Mouse (Mus musculus) left cerebral cortex, adult 11 months (tissue): Measurements from ENCODE around the gene Acvrl1.

Experiments used
- DNase-seq: peaks from one replicate; pipeline ENCODE4 v3.0.0; 2022; ENCODE audit warnings: low spot score

Acvrl1 gene

GRCm38 (mm10) chr15:101128181-101129089 is at the start of gene Acvrl1:
Acvrl1 (plus strand) TSS chr15:101128522.
- no peak for DNase-seq

DNA sequence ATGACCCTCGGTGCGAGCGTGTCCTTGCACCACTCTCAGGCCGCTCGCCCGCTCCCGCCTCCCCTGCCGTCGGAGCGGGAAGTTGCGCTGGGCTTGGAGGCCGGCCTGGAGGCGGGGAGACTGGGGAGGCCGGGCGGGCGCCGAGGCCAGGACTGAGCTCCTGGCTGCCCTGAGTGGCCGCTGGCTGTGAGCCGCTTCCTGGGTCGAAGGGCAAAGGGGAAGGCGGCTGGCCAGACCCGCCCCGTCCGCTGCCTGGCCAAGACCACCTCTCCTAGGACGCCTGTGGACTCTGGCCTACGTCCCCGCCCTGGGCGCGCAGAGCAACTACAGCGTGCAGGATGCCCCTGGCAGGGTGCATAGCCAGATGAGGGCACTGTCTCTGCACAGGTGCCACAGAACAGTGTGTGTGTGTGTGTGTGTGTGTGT is 49.6 kb upstream of the Acvrl1 start:
- peak; percentile 40 for DNase-seq

GRCm38 (mm10) chr15:101080031-101080520 is 48.2 kb upstream of the Acvrl1 start:
- no peak for DNase-seq

DNA sequence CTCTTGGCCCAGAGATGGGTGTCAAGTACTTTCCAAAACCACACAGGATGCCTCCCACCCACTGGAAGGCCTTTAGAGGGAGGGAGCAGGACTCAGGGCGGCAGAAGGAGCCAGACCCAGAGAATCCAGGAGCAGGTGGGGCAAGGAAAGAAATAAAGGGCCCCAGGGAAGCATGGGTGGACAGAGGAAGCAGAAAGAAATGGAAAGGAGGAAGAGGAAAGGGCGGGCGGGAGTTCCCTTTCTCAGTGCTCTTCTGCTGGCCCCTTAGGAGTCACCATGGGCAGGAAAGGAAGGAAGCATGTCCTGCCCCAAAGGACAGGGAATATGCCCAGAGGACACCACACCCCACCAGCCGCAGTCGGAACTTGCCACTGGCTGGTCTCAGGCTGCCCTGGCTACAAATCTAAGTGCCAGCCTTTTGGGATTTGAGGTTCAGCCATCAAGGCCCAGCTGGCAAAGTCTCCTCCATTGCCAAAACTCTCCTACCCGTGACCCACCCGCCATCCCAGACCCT is 47.2 kb upstream of the Acvrl1 start:
- no peak for DNase-seq

GRCm38 (mm10) chr15:101082236-101082635 is 46.1 kb upstream of the Acvrl1 start:
- no peak for DNase-seq

GRCm38 (mm10) chr15:101084499-101084898 is 43.8 kb upstream of the Acvrl1 start:
- no peak for DNase-seq

GRCm38 (mm10) chr15:101086451-101086850 is 41.9 kb upstream of the Acvrl1 start:
- no peak for DNase-seq

DNA sequence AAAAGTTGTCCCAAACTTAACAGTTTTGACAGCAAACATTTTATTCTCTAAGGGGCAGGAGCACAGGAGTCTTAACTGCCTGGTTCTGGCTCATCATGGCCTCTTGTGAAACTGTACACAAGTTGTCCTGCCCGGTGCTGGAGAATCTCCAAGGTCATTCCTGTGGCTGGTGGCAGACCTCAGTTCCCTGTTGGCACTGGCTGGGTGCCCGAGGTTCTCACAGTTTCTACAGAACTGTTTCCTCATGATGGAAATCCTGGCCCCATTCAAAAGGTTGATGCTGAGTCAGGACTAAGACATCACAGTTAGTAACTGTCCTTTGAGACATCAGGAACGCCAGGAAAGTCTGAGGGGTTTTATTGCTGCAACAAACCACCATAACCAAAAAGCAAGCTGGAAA is 41.4 kb upstream of the Acvrl1 start:
- no peak for DNase-seq

DNA sequence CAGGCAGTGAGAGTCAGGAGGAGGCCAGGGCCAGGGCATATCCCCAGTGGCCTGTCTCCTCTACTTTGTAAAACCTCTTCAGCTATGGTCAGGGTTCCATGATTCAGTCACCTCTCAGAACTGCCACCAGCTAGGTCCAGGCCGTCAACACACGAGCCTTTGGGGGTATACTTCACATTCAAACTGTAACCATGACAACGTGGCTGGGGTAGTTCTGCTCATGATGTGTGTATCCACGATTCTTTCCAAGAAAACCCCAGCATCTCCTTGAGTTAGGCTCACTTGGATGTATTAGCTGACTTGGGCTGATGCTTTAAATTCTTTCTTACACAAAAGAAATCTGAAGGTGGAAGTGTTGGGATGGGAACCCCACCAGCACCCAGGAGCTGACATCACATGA is 40.0 kb upstream of the Acvrl1 start:
- DNase-seq: no peak

DNA sequence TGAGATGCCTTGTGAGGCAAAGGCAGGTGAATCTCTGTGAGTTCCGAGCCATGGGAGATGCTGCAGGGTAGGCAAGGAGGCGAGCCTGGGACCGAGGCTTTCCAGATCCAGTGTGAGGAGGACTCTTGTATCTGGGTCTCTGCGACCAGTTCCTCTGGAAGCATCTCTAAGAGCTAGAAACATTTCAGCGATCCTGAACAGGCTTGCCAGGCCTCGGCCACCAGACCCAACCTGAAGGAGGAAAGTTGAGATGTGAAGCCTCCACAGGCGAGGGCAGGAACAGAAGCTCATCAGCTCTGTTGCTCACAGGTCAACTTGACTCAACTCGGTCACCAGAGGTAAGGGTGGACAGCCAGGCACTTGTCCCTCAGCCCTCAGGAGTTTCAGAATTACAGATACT is 36.8 kb upstream of the Acvrl1 start:
- no peak for DNase-seq

- no peak for DNase-seq
Measured at GRCm38 (mm10) chr15:101092121-101092828, 36.0 kb upstream of the Acvrl1 start.

GRCm38 (mm10) chr15:101092829-101093648 is 35.3 kb upstream of the Acvrl1 start:
- peak; percentile 52 for DNase-seq

- no peak for DNase-seq
Measured at GRCm38 (mm10) chr15:101093988-101094387, 34.3 kb upstream of the Acvrl1 start.

DNA sequence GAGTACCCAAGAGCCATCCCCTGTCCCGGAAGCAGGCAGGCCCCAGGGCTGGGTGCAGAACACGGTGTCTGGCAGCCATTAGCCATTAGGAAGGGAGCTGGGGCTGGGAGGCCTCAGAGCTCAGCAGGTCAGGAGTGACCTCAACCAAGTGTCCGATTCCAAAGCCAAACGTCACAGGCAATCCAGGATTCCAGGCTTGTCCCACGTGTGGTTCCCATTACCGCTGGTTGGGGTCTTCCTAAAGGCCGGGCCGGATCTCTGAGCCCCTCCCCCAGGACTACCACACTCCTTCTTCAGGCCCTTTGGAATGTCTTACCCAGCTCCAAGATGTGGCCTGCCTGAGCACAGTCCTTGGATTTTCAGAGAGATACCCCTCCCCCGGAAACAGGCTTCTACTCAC is 33.3 kb upstream of the Acvrl1 start:
- no peak for DNase-seq

- no peak for DNase-seq
Measured at GRCm38 (mm10) chr15:101095392-101095791, 32.9 kb upstream of the Acvrl1 start.

DNA sequence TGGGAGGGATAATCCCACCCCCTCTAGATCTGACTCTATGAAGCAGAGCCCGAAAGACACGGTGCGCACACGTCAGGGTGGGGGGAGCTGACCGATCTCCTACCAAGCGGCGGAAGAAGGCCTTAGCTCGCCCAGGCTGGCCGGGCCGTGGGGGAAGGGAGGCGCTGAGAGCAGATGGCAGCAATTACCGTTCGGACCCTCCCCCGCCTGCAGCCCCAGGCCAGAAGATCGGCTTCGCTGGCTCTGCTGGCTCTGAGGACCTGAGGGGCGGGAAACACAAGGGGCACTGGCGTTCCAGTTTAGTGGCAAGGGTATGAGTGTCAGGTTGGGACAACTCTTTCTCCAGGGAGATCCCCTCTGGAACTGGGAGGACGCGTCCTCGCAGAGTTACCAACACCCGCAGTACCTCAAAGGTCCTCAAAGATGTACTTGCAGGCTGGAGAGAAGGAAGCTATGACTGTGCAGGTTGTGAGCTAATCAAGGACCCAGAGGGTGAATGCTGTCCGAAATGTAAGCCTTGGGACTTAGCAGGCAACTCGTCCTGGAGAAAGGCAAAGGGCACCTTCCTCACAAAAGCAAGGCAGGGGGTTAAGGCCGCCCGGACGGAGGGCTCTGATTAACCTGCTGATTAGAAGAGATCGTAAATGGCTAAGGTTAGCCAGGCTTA is 30.2 kb upstream of the Acvrl1 start:
- no peak for DNase-seq

GRCm38 (mm10) chr15:101100996-101101395 is 27.3 kb upstream of the Acvrl1 start:
- DNase-seq: no peak

DNA sequence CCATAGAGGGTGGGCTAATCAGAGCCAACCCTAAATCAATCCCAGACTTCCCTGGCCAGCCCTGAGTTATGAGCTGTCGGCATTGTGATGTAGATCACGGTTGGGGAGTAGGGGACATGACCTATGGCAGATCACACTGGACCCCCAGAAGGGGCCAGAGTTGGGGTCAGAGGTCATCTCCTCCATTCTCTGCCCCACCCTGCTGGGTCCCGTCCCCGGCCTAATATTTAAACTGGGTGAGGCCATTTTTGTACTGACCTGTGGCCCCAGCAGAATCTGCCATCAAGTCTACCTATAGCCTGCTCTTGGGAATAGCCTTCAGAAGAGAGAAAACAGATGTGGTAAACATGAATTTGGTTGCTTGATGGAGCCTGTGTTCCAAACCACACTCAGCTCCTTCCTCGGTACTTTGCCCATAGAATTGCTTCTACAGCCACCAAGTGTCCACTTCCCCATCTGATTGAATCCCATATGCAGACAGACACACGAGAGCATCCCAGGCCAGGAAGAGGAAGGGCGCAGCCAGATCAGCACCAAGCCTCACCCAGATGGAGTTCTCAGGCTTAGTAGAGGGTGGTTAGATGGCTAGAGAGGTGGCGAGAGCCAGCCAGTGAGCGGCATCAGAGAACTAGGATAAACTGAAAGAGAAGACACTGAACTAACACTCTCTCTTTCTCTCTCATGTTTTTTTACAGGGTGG is 24.6 kb upstream of the Acvrl1 start:
- no peak for DNase-seq

DNA sequence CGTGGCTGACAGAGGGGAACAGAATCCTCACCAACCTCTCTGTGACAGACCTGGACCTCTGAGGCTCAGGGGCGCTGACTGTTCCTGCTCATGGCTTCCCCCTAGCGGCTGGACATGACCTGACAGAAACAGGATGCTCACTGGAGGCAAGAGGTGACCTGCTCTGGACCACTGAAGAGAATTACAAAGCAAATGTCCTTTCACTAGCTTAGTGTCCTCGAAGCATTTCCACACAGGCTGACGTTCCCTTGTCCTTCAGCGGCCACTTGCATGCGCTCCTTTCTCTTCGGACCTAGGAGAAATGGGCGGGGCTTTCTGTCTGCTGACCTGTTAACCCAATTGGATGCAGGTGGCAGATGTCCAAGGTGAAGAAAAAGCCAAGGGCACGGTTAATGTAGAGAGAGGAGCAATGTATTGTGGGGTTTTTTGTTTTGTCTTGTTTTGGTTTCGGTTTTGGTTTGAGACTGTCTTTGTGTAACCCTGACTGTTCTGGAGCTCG is 22.8 kb upstream of the Acvrl1 start:
- no peak for DNase-seq

DNA sequence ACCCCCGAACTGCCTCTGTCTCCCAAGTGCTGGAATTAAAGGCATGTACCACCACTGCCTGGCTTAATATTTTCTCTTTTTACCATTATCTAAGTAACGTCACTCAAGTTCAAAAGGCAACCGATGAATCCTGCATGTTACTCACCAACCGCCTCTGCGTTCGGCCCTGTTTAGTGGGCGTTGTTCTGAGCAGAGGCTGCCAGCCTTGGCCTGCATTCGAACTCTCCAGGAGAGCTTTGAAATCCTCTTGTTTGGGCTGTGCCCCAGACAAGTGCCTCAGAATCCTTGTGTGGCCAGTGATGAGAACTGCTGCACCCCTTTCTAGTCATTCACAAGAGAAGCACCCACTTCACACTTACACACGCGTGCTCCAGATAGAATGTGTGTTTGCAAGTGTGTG is 22.3 kb upstream of the Acvrl1 start:
- DNase-seq: no peak
